Mouse (Mus musculus) T-cell, adult 2 months (primary cell): ENCODE measurements around the gene Ncapd3.

Experiments used
- DNase-seq: peaks from one replicate; pipeline ENCODE4 v3.0.0; 2022; ENCODE audit warnings: low spot score

Ncapd3 gene

GRCm38 (mm10) chr9:27029828-27030762 lies at the start of gene Ncapd3, which contains the start of gene Vps26b:
Gene Ncapd3 (plus strand): TSS chr9:27030175.
Gene Vps26b (minus strand): TSS chr9:27030065.
- DNase-seq: peak; percentile 94

- no peak for DNase-seq
Observed at GRCm38 (mm10) chr9:26985090-26985613, 44.8 kb upstream of the Ncapd3 start.

DNA sequence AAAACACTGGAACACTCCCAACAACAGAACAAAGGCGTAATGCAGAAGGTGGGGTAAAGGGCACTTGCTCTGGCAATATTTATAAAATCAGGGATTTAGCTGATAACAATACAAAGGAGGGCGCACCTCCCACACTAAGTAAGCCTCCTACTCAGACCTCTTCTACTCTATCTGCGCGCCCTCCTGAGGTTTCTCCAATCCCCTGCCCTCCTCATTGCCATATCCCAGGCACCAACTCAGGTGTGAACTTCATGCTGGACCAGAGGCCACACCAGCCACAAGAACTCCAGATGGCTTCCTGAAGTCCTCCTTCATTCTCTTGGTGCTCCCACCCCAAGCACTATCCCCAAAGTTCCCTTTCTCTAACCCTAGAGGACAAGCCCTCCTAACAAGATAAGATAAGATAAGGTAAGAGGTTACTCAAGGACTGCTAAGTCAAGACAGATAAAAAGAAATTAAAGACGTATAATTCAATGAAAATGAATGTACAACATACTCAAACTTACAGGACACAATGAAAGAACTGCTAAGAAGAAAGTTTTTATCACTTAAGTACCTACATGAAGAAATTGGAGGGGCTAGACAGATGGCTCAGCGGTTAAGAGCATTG lies 44.2 kb upstream of the Ncapd3 start:
- DNase-seq: no peak

DNA sequence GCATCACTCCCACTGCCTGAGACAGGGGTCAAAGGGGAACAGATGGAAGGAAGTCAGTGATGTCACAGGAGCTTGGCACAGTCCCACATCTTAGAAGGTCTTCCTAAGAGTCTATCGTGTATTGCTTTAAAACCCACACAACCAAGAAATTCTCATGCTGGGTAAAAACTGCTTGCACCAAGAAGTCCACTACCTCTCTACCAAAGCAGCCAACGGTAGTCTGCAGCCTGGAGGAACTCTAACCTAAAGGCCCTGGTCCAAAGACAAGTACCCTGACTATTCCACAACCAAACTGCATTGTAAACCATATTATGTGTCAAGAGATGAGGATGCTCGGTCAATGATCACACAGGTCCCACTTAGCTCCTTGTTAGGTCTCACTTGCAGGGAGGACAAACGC lies 39.8 kb upstream of the Ncapd3 start:
- no peak for DNase-seq

GRCm38 (mm10) chr9:26993118-26993517 lies 36.9 kb upstream of the Ncapd3 start:
- DNase-seq: no peak

GRCm38 (mm10) chr9:26993900-26994299 lies 36.1 kb upstream of the Ncapd3 start:
- no peak for DNase-seq

DNA sequence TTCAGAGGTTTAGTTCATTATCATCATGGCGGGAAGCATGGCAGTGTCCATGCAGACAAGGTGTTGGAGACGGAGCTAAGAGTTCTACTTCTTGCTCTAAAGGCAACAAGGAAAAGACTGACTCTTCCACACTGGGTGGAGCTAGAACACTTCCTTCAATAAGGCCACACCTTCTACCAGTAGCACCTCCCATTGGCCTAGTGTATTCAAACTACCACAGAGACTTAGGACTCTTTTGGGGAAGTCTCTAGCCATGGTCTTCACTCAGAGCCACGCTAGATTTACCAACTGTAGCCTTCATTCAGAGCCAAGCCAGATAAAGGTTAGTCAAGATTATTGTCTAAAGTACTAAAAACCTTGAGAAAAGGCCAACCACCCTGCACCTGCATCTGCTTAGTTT lies 32.9 kb upstream of the Ncapd3 start:
- no peak for DNase-seq

DNA sequence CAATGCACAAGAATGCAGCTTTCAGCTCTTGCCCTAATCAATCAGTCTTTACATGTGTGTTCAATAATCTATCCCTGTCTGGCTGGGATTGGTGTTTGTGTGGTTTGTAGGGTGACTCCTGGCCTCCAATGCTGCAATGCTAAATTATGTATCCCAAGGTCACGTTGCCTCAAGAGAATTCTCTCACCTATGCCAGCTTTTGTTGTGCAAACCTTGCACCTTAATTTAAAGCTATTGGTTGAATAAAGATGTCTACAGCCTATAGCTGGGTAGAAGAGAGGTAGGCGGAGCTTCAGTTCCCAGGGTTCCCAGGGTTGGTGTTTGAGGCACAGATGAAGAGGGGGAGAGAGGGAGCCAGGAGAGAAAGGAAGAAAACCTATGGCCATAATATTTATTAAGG lies 32.5 kb upstream of the Ncapd3 start:
- DNase-seq: no peak

- DNase-seq: no peak
Observed at GRCm38 (mm10) chr9:26998669-26999460, 31.1 kb upstream of the Ncapd3 start.

DNA sequence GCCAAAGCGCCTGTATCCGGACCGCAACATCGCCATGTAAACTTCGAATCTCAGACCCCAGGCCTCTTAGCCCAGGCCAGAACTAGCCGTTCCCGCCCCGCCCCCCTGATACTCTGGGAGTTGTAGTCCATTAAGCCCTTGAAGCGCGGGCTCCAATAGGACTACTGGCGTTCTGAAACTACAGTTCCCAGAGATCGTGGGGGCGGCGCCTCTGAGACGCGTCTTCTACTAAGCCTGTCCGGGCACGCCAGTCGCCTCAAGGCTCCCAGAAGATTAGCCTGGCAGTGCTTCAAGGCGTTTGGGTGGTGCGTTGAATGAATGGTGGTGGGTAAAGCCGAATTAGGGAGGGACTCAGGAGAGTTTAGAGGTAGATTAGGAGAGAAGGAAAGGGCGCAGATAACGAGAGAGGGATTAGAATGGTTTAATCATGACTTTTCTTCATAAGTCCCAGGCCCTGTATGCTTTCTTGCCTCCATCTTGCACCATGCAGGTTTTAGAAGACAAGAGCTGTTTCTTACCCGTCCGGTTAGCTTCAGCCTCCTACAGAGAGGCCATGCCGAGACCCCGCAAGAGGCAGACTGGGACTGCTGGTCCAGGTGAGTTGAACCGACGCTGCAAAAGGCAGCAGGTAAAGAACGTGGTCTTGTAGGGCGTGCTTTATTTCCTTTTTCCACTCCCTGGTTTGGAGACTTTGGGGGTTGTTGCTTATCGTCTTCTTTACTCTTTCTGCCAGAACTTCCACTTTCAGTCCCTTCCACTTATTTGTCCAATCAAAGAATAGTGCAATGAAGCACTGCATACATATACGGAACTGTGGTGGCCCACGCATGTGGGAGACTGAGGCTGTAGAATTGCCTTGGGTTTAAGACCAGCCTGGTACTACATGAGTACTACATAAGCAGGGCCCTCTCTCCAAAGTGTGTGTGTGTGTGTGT lies 30.2 kb upstream of the Ncapd3 start, which contains the start of the genes Acad8 and Thyn1:
Gene Acad8, minus strand, starts transcription at position 106 of the 935 bp plus-strand sequence.
Gene Thyn1, plus strand, starts transcription at position 250 of the 935 bp plus-strand sequence.
- peak; percentile 92 for DNase-seq

- DNase-seq: no peak
Observed at GRCm38 (mm10) chr9:27005231-27005630, 24.7 kb upstream of the Ncapd3 start.

GRCm38 (mm10) chr9:27005933-27006332 lies 24.0 kb upstream of the Ncapd3 start:
- DNase-seq: no peak

GRCm38 (mm10) chr9:27006866-27007265 lies 23.1 kb upstream of the Ncapd3 start:
- DNase-seq: no peak

GRCm38 (mm10) chr9:27009231-27009630 lies 20.7 kb upstream of the Ncapd3 start:
- DNase-seq: no peak

DNA sequence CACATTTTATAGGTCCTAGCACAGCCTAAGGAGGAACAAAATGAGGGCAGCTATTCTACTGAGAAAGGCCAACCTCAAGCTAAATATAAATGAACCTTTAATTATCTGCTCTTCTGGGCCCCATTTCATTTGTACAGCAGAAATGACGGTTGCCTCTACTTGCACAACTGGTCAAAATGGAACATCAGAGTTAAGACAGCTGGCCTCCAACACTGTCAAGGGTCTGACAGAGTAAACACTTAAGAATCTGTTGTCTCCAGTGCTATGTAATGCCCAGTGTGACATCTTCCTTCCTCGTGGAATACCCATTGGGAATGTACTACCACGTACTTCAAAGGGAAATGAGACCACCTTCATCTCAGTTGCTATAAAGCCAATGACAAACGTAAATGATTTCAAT lies 18.4 kb upstream of the Ncapd3 start:
- no peak for DNase-seq

DNA sequence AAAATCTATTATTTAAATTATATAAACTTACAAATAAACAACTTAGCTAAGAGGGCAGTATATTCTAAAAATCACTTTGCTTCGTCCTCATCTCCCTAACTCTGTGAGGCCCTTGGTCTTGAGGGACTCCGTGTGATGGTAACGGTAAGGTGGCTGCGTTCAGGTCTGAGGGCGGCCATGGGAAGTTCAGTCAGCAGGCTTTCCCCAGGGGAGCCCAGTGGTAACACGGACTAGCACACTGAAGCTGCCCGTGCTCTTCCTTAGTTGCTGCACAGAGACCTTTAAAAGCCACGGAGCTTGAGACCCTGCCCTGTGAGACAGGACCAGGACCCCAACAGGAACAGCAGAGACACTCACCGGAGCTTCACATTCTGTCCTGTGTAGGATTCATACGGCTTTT lies 11.0 kb upstream of the Ncapd3 start:
- no peak for DNase-seq

DNA sequence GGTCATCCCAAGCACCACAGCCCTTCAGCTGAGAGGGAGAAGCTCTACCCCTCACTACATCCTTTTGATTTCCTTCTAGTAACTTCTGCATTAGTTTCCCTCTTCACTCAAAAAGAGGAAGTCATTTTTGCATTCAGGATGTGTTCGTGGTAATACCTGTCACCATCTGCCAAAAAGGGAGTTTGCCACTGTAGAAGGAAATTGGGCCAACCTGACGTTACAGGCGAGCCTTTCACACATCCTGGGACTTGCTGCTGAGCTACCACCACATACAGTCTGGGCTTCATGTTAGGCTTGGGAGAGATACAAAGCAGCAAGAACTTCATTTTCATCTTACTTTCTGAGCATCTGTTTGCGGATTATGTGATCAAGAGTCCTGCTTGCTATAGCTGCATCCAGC lies 6.3 kb upstream of the Ncapd3 start:
- DNase-seq: peak; percentile 22

DNA sequence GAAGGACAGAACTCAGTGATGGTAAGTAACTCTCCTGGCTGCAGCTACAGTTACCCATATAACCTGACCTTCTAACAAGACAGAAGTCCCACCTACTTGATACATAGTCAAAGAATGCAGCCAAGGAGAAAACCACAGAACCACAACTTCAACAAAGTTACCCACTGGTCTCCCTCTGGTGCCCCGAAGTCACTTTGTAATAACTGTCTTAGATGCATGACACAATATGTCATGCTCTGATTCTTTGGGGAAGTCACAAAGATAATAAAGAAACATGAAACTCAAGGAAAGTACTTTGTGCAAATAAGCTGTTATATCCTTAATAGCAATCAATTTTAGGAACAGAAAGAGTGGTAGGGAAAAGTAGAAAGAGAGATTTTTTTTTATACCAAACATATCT lies 3.3 kb upstream of the Ncapd3 start:
- no peak for DNase-seq

DNA sequence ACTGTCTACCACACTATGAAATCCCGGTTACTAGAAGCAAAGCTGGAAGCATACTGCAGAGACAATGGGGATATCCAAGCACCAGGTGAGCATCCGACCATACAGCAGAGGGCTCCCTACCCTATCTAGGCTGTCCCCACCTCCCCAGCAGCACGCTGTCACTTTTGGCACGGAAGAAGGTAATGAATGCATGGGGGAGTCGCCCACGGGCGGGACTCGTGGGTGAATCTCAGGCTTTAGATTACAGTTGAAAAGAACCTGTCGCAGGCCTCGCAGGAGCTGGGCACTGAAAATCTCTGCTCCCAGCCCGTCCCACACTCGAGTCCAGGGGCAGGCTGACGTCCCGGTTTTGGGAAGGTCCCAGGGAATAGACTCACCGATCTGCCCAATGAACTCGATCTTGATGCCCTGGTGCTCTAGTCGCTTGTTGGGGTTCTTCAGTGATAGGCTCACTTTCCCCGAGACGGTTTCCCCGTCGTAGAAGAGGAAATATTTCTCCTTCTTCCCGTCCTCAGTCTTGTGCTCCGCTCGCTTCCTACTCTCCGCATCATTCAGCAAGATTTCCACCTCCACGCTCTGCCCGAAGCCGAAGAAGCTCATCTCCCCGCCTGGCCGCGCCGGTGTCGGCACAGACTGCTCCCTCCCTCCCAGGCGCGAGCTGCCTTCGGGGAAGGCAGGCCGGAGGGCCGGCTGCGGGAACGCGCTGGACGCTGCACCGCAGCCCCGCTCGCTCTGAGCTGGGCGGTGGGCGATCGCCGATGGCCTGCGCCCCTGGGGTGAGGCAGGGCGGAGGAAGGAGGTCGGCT lies 750 bp upstream of the Ncapd3 start:
- DNase-seq: peak; percentile 60

- DNase-seq: no peak
Observed at GRCm38 (mm10) chr9:27030763-27031100, 757 bp downstream of the Ncapd3 start.
